Mouse (Mus musculus) neural tube, embryonic 10.5 days (tissue): ENCODE data around the gene H2afv.
A peak's percentile ranks its signal among the peaks of the same experiment; 100 is the strongest.

Experiments
- DNase-seq: peaks from one replicate; pipeline ENCODE4 v3.0.0-alpha.2; 2017; ENCODE audit warnings: low spot score; ENCODE audit errors: extremely low spot score

Gene H2afv

DNA sequence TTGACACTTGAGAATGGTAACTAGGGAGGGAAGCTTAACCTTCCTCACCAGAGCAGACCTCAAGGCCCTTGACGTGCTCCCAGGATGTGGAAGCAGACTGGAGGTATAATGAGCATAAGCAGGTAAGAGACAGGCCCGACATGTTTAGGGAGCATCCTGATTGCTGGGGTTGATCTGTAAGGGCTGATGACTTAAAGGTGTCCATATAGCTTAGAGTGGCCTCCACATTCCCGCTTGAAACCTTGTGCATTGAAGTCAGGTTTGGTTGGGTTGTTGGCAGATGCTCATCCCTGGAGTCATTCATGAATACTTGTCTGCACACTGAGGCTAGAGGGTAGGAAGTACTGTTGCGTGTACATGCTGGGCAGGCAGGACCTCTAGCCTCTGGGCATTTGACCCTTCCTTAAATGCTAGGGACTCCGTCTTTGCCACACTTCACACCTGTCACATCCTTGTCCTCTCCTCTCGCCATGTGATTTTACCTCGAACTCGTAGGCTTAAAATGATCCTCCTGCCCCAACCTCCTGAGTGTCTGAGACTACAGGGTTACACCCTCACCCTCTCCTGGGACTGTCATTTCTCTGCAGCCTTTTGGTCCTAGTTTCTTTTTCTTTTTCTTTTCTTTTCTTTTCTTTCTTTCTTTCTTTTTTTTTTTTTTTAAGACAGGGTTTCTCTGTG is 53.7 kb downstream of the H2afv start:
- no peak for DNase-seq

DNA sequence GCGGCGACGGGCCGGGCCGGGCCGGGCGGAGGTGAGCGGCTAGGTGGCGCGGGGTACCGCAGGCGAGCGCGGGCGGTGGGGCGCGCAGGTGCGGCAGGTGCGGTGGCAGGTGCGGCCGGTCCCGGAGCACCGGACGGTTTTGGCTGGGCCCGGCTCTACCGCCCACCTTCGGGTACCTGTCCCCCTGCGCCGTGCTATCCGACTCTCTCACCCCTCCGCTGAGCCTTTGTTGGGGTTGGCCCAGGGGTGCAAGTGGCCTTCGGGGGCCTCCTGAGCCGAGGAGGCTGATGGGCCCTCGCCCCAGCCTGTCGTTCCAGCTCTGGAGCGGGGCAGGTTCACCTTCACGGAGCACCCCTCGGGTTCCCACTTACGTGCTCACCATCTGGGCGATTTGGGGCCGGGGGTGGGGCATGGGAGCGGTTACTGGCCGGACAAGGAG is 54.7 kb downstream of the H2afv start:
- DNase-seq = peak; percentile 64

DNA sequence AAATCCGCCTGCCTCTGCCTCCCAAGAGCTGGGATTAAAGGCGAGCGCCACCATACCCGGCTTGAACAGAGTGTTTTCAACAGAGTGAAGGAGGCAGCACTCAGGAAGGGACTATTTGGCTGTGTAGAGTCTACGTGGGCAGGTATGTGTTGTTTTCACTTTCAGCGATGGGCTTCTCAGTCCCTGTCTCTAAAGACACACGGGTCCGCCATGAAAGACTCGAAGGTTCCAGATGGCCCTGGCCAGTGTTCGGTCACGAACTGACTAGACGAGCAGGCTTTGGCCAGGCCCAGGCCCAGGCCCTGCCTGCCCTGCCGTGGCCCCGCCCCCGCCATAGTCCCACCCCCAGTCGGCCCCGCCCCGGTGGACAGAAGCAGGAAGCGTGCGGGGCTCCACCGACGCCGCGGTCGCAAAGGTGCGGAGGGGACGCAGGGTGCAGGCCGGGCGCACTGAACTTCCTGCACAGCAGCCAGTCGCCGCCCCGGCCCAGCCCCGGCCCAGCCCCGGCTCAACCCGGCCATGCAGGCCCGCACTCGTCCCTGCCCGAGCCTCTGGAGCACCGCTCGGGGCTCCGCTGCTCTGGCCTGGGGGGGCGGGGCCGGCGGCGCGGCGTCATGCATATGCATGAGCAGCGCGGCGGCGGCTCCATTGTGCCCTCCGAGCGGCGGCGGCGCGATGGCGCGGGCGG is 55.4 kb downstream of the H2afv start, which contains the start of gene Zmiz2:
Gene Zmiz2 (plus strand): TSS at position 349 of the 688 bp plus-strand sequence.
- peak; percentile 99 for DNase-seq

DNA sequence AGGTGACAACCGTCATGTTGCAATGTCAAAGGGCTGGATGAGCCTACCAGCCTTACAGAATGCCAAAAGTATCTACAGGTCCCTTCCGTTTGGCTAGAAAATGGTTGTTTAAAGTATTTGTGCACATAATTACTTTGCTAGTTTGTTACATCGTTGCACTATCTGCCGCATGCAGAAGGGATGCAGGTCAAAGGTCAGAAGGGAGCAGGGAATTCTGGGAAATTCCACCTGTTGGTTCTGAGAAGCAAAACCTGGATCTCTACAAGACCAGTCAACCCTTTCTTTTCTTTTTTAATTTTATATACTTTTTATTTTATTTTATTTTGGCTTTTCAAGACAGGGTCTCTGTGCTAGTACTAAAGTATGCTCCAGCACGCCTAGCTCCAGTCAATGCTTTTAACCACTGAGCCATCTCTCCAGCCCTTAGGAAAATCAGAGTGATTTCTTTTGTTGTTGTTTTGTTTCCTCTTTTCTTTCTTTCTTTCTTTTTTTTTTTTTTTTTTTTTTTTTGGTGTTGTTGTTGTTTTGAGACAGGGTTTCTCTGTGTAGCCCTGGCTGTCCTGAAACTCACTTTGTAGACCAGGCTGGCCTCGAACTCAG is 56.0 kb downstream of the H2afv start:
- no peak for DNase-seq

DNA sequence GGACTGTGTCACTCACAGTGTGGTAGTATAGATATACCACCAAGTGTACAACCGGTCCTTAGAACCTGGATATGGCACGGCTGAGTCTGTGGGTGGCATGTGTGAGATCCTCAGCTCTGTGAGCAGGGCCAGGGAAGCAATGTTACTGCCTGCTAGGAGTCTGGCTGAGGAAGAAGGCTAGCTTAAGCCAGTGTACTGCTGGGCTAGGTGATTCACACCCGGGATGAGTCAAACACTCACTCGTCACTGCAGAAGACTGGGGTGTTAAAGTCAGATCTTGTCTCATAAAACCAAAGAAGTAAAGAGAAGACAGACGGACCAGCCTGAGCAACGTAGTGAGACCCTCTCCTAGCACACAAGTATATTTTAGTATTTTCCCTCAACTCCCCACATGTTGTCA is 63.3 kb downstream of the H2afv start:
- no peak for DNase-seq
